Mouse (Mus musculus) liver, embryonic 16.5 days (tissue): ENCODE data around the gene Eif3g. TPM values are rescaled to one million over a fixed set of nuclear protein-coding genes. Genes with fewer than 3 reads are reported as not detected.

Experiments used
- ATAC-seq: fragments of 200-750 bp; cut with Nextera tagmentation; 2 replicates; pipeline ENCODE4 v1.8.0; 2017; ENCODE audit warnings: low read depth, mild to moderate bottlenecking, moderate number of reproducible peaks, moderate library complexity
- H3K27ac ChIP-seq: fragments of 300-500 bp; sonication (generic); 2 replicates; pipeline ENCODE4 v1.5.1; 2014; ENCODE audit warnings: mild to moderate bottlenecking, low read length
- H3K27me3 ChIP-seq: fragments of 300-500 bp; sonication (generic); 2 replicates; pipeline ENCODE4 v1.6.1; 2014; ENCODE audit warnings: low read depth, low read length, mixed read lengths; ENCODE audit not compliant: control insufficient read depth, insufficient read depth
- H3K36me3 ChIP-seq: fragments of 300-500 bp; sonication (generic); 2 replicates; pipeline ENCODE4 v1.6.1; 2014; ENCODE audit warnings: mild to moderate bottlenecking; ENCODE audit not compliant: control insufficient read depth, insufficient read depth
- H3K4me1 ChIP-seq: fragments of 300-500 bp; sonication (generic); 2 replicates; pipeline ENCODE4 v1.6.1; 2014; ENCODE audit warnings: low read depth, low read length, mixed read lengths; ENCODE audit not compliant: control insufficient read depth
- H3K4me2 ChIP-seq: fragments of 300-500 bp; sonication (generic); 2 replicates; pipeline ENCODE4 v1.6.1; 2014; ENCODE audit warnings: low read depth, low read length, mixed read lengths
- H3K4me3 ChIP-seq: fragments of 300-500 bp; sonication (generic); 2 replicates; pipeline ENCODE4 v1.5.1; 2014; ENCODE audit warnings: low read depth, mild to moderate bottlenecking, low read length
- H3K9ac ChIP-seq: fragments of 300-500 bp; sonication (generic); 2 replicates; pipeline ENCODE4 v1.6.1; 2014; ENCODE audit warnings: low read depth, low read length
- H3K9me3 ChIP-seq: fragments of 300-500 bp; sonication (generic); replicated peaks from 2 replicates; pipeline ENCODE4 v1.6.1; 2016; ENCODE audit warnings: low read length; ENCODE audit not compliant: control insufficient read depth
- WGBS: fragments of 180-500 bp; shearing (Covaris S2); extraction: QIAGEN DNeasy Blood & Tissue Kit; methylation state at CpG from one replicate; pipeline ENCODE4 v1.1.7; 2014; ENCODE audit not compliant: insufficient replicate concordance; 5-methylcytosine and 5-hydroxymethylcytosine counted together
- polyA plus RNA-seq: library from polyadenylated mRNA; unstranded; fragments of >200 nt; fragmentation: Nextera tagmentation; extraction: Ambion mirVana; gene quantifications from 2 replicates; pipeline ENCODE4 v1.2.1, GENCODE M21; 2015

Gene Eif3g
- polyA plus RNA-seq, 1 experiment from 2014 or later = 149 TPM

- H3K9ac ChIP-seq = peak overlapping the region; percentile 79
- H3K4me1 ChIP-seq = peaks cover 21% of the 10 kb centered on the region
- peak overlapping the region; percentile 97 for H3K4me2 ChIP-seq
- peak overlapping the region; percentile 67 for H3K4me3 ChIP-seq
- ATAC-seq = peak; percentile 94
- H3K9me3 ChIP-seq = no peaks in the 10 kb centered on the region
- no peaks in the 10 kb centered on the region for H3K36me3 ChIP-seq
- peak overlapping the region; percentile 93 for H3K27ac ChIP-seq
- no peaks in the 10 kb centered on the region for H3K27me3 ChIP-seq
- under 1% methylated on average over 69 of the region's 69 CpGs for WGBS
Observed at GRCm38 (mm10) chr9:20878041-20878709, 20.2 kb downstream of the Eif3g start.

GRCm38 (mm10) chr9:20877118-20878040 lies 21.0 kb downstream of the Eif3g start:
- peak overlapping the region; percentile 72 for H3K27ac ChIP-seq
- peaks cover 21% of the 10 kb centered on the region for H3K4me1 ChIP-seq
- peak; percentile 0; the same call in 1 of the 2 replicates for ATAC-seq

GRCm38 (mm10) chr9:20876318-20877117 lies 21.9 kb downstream of the Eif3g start:
- ATAC-seq = no peak
- Histone ChIP-seq H3K9me3 (no peaks in the 10 kb centered on the region), H3K4me3 (no peak overlapping the region), H3K4me1 (peaks cover 21% of the 10 kb centered on the region), H3K27ac (no peak overlapping the region), H3K27me3 (no peaks in the 10 kb centered on the region), H3K36me3 (no peaks in the 10 kb centered on the region), H3K4me2 (no peak overlapping the region), H3K9ac (no peak overlapping the region)
- WGBS = 62% methylated on average over 9 of the region's 9 CpGs

More at GRCm38 (mm10) chr9:20877118-20878040, 21.0 kb downstream of the Eif3g start:
- Histone ChIP-seq H3K9ac (peak overlapping the region; percentile 56), H3K4me3 (peak overlapping the region; percentile 67), H3K36me3 (no peaks in the 10 kb centered on the region), H3K9me3 (no peaks in the 10 kb centered on the region), H3K4me2 (peak overlapping the region; percentile 97), H3K27me3 (no peaks in the 10 kb centered on the region)
- WGBS = 30% methylated on average over 14 of the region's 14 CpGs

DNA sequence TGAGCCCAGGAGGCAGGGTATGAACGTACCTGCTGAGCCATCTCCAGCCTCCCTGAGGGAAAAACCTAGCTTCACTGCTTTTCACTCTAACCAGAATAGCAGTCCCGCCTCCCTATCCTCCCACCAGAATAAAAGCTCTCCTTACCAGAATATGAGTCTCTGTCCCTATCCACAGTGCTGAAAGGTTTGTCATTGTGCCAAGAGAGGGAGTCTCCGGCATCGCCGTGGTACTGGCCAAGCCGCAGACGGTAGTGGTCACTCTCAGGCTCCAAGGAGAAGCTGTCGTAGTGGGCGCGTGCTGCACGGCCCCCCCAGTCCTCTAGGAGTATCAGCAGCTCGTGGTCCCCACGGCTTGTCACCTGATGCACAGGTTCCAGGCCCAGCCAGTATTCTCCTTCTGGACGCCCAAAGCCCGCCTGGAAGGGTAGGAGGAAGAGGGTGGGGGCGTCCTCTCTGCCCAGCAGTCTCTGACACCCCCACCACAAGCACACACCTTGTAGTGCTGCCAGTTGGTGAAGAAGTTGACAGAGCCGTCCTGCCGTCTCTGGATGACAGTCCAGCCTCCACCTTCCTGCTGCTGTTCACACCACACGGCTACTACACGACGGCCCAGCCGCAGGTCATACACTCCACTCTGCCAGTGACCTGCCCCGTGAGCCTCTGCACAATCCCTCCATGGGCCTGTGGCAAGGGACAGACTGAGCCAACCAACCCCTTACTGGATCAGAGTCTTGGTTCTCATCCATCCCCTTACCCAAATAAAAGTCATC lies 23.2 kb downstream of the Eif3g start:
- H3K4me2 ChIP-seq = no peak overlapping the region
- peaks cover 21% of the 10 kb centered on the region for H3K4me1 ChIP-seq
- H3K9me3 ChIP-seq = no peaks in the 10 kb centered on the region
- H3K27ac ChIP-seq = no peak overlapping the region
- no peak for ATAC-seq
- H3K36me3 ChIP-seq = no peaks in the 10 kb centered on the region
- H3K27me3 ChIP-seq = no peaks in the 10 kb centered on the region
- 64% methylated on average over 23 of the region's 23 CpGs for WGBS
- H3K4me3 ChIP-seq = no peak overlapping the region
- H3K9ac ChIP-seq = no peak overlapping the region

DNA sequence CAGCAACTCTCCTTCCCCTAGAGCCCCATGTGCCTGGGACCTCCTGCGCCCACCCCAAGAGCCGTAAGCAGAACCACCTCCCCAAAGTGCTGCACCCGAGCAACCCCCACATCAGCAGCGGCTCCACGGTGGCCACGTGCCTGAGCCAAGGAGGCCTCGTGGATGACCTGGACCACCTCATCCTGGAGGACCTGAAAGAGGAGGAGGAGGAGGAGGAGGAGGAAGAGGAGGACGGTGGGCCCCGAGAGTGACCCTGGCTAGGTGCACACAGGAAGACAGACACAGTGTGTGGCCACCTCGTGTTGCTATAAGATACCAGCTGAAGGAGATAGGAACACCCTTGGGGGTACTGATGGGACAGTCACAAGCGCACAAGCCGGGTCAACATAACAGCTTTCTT lies 24.9 kb downstream of the Eif3g start:
- no peak overlapping the region for H3K4me3 ChIP-seq
- no peaks in the 10 kb centered on the region for H3K9me3 ChIP-seq
- no peak overlapping the region for H3K27ac ChIP-seq
- 75% methylated on average over 12 of the region's 12 CpGs for WGBS
- peaks cover 8% of the 10 kb centered on the region for H3K27me3 ChIP-seq
- H3K36me3 ChIP-seq = no peaks in the 10 kb centered on the region
- H3K4me1 ChIP-seq = peaks cover 12% of the 10 kb centered on the region
- no peak overlapping the region for H3K9ac ChIP-seq
- no peak for ATAC-seq
- H3K4me2 ChIP-seq = no peak overlapping the region

DNA sequence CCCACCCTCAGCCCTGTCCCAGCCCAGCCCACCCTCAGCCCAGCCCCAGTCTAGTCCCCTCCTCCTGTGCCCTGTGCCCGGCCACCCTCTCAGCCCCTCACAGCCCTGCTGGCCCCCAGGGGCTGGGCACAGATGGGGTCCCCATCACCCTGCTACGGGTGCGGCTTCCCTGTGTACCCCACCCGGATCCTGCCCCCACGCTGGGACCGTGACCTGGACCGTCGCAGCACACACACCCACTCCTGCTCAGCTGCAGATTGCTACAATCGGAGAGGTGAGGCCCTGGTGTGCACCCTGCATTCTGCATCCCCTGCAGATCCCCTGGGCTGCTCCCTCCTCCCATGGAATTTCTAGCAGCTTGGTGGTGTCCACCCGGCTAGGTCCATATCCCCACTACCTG lies 25.4 kb downstream of the Eif3g start:
- Histone ChIP-seq H3K4me3 (no peak overlapping the region), H3K27me3 (peaks cover 11% of the 10 kb centered on the region), H3K4me2 (no peak overlapping the region), H3K9me3 (no peaks in the 10 kb centered on the region), H3K9ac (no peak overlapping the region), H3K27ac (no peak overlapping the region), H3K4me1 (peaks cover 10% of the 10 kb centered on the region), H3K36me3 (no peaks in the 10 kb centered on the region)
- no peak for ATAC-seq
- 84% methylated on average over 10 of the region's 10 CpGs for WGBS

GRCm38 (mm10) chr9:20870211-20871173 lies 27.9 kb downstream of the Eif3g start:
- Histone ChIP-seq H3K4me1 (peaks cover 3% of the 10 kb centered on the region; the same call in 1 of the 2 replicates), H3K27ac (no peak overlapping the region), H3K4me3 (no peak overlapping the region), H3K4me2 (no peak overlapping the region), H3K9ac (no peak overlapping the region), H3K27me3 (peaks cover 15% of the 10 kb centered on the region), H3K9me3 (no peaks in the 10 kb centered on the region), H3K36me3 (no peaks in the 10 kb centered on the region)
- 66% methylated on average over 12 of the region's 12 CpGs for WGBS
- no peak for ATAC-seq
